Comparison of ENCODE assay signal across 8 mouse cellular contexts in genomic region chr7:19358634-19359033, GRCm38 (mm10). TPM values are rescaled to one million over a fixed set of nuclear protein-coding genes. Genes with fewer than 3 reads are reported as not detected.
DNase-seq lines count a peak whose midpoint lies in the region; ATAC-seq and TF ChIP-seq lines count a peak whose summit lies in the region.

No protein-coding gene starts in this region.

- peak overlapping the region; percentile 57 for H3K9ac ChIP-seq in limb, embryonic 15.5 days

- no peak for TF ChIP-seq CTCF in testis, adult 2 months (IDR thresholded peaks at IDR 0.05; ENCODE audit: control insufficient read depth, insufficient read depth, insufficient replicate concordance, low read depth, low read length)

- H3K4me3 ChIP-seq in testis, adult 2 months (ENCODE audit: control insufficient read depth, low read depth, low read length), result peak overlapping the region; percentile 30
- H3K4me3 ChIP-seq in limb, embryonic 15.5 days, result peak overlapping the region; percentile 75

- no peak for ATAC-seq in limb, embryonic 15.5 days (ENCODE audit: insufficient number of reproducible peaks, low FRiP score, low TSS enrichment, low read depth)

- H3K4me2 ChIP-seq in limb, embryonic 15.5 days, result peak overlapping the region; percentile 90

- no peak overlapping the region for H3K27ac ChIP-seq in testis, adult 2 months (ENCODE audit: control insufficient read depth, insufficient read depth, low read depth, low read length)
- no peak overlapping the region for H3K27ac ChIP-seq in limb, embryonic 15.5 days

- H3K36me3 ChIP-seq in testis, adult 2 months (ENCODE audit: control insufficient read depth, insufficient read depth, low read length), result no peaks in the 10 kb centered on the region; the same call in 1 of the 2 replicates
- H3K36me3 ChIP-seq in limb, embryonic 15.5 days, result peaks cover 39% of the 10 kb centered on the region

- no peaks in the 10 kb centered on the region for H3K9me3 ChIP-seq in limb, embryonic 15.5 days

- H3K27me3 ChIP-seq in testis, adult 2 months (ENCODE audit: control insufficient read depth, insufficient read depth, low read length), result no peaks in the 10 kb centered on the region
- H3K27me3 ChIP-seq in limb, embryonic 15.5 days, result no peaks in the 10 kb centered on the region

- WGBS in limb, embryonic 15.5 days, result 14% methylated on average over 13 of the region's 13 CpGs

- peak; percentile 46 for DNase-seq in cerebellum, adult 11-12 months
- no peak for DNase-seq in cerebellum, postnatal 10 days
- DNase-seq in testis, postnatal 10 days (ENCODE audit: low spot score), result no peak
- DNase-seq in urinary bladder, adult 2 months (ENCODE audit: low spot score), result no peak
- no peak for DNase-seq in embryo, embryonic 10.5 days (ENCODE audit: low spot score)
- DNase-seq in B cell, adult 2 months, result no peak

- H3K4me1 ChIP-seq in testis, adult 2 months (ENCODE audit: control insufficient read depth, insufficient read depth, low read length), result peaks cover 41% of the 10 kb centered on the region
- H3K4me1 ChIP-seq in limb, embryonic 15.5 days, result peaks cover 37% of the 10 kb centered on the region

- no peak for TF ChIP-seq POLR2A in testis, adult 2 months (IDR thresholded peaks at IDR 0.05; ENCODE audit: control insufficient read depth, low read depth, low read length)

RNA-seq across cellular contexts. Expression of gene Cd3eap, which starts 0.6 kb away (rescaled TPM):
- polyA plus RNA-seq in testis, adult 2 months (2012; rRNA removed), result 2.8 and 3.2 TPM in 2 replicates
- polyA plus RNA-seq in limb, embryonic 15.5 days (2015; fragmentation: Nextera tagmentation; extraction: Ambion mirVana), result 32.9 and 34.2 TPM in 2 replicates
- 8.9 and 9.8 TPM in 2 replicates for polyA plus RNA-seq in urinary bladder, adult 2 months (2012; rRNA removed)

RNA-seq across cellular contexts. Expression of gene Ppp1r13l, which starts 0.9 kb away (rescaled TPM):
- 49.5 and 71.4 TPM in 2 replicates for polyA plus RNA-seq in testis, adult 2 months (2012; rRNA removed)
- 20.0 and 24.8 TPM in 2 replicates for polyA plus RNA-seq in limb, embryonic 15.5 days (2015; fragmentation: Nextera tagmentation; extraction: Ambion mirVana)
- 16.5 and 19.6 TPM in 2 replicates for polyA plus RNA-seq in urinary bladder, adult 2 months (2012; rRNA removed)

RNA-seq across cellular contexts. Expression of gene Ercc1, which starts 14.1 kb away (rescaled TPM):
- 50.1 and 66.6 TPM in 2 replicates for polyA plus RNA-seq in testis, adult 2 months (2012; rRNA removed)
- polyA plus RNA-seq in limb, embryonic 15.5 days (2015; fragmentation: Nextera tagmentation; extraction: Ambion mirVana), result 75.7 and 75.9 TPM in 2 replicates
- 42.3 and 47.5 TPM in 2 replicates for polyA plus RNA-seq in urinary bladder, adult 2 months (2012; rRNA removed)

RNA-seq across cellular contexts. Expression of gene Ercc2, which starts 23.2 kb away (rescaled TPM):
- 50.6 and 53.3 TPM in 2 replicates for polyA plus RNA-seq in testis, adult 2 months (2012; rRNA removed)
- polyA plus RNA-seq in limb, embryonic 15.5 days (2015; fragmentation: Nextera tagmentation; extraction: Ambion mirVana), result 14.0 and 14.9 TPM in 2 replicates
- polyA plus RNA-seq in urinary bladder, adult 2 months (2012; rRNA removed), result 23.8 and 24.5 TPM in 2 replicates

RNA-seq across cellular contexts. Expression of gene Klc3, which starts 45.3 kb away (rescaled TPM):
- polyA plus RNA-seq in testis, adult 2 months (2012; rRNA removed), result 33.3 and 39.9 TPM in 2 replicates
- polyA plus RNA-seq in limb, embryonic 15.5 days (2015; fragmentation: Nextera tagmentation; extraction: Ambion mirVana), result 37.5 and 37.6 TPM in 2 replicates
- polyA plus RNA-seq in urinary bladder, adult 2 months (2012; rRNA removed), result 6.5 and 7.9 TPM in 2 replicates
